7 mouse cellular contexts compared by ENCODE assay signal in genomic region chr7:126975950-126976866, GRCm38 (mm10). TPM values are rescaled to one million over a fixed set of nuclear protein-coding genes. Genes with fewer than 3 reads are reported as not detected.
DNase-seq lines count a peak whose midpoint lies in the region; ATAC-seq and TF ChIP-seq lines count a peak whose summit lies in the region.

Gene Cdiptos (minus strand): TSS chr7:126976098.

- no peak for TF ChIP-seq POLR2A in kidney, adult 2 months (IDR thresholded peaks at IDR 0.05; ENCODE audit: low read depth, low read length)
- TF ChIP-seq POLR2A in spleen, adult 2 months (IDR thresholded peaks at IDR 0.05; ENCODE audit: low read depth, low read length), result no peak

- ATAC-seq in embryonic facial prominence, embryonic 11.5 days (replicated peaks; ENCODE audit: insufficient number of reproducible peaks, low FRiP score, low TSS enrichment, low read depth), result peak; percentile 92
- ATAC-seq in limb, embryonic 12.5 days (ENCODE audit: insufficient number of reproducible peaks, insufficient read depth, low FRiP score, low TSS enrichment, low read depth), result peak; percentile 93
- peak; percentile 95 for ATAC-seq in midbrain, embryonic 15.5 days (replicated peaks)

- peak; percentile 94 for TF ChIP-seq CTCF in kidney, adult 2 months (conservative IDR thresholded peaks at IDR 0.05; ENCODE audit: insufficient read depth, insufficient read length, low read depth, low read length)
- peak; percentile 94 for TF ChIP-seq CTCF in spleen, adult 2 months (IDR thresholded peaks at IDR 0.05; ENCODE audit: extremely low read depth, insufficient read depth, insufficient read length, insufficient replicate concordance)

- peaks cover 5% of the 10 kb centered on the region for H3K36me3 ChIP-seq in embryonic facial prominence, embryonic 11.5 days (replicated peaks; ENCODE audit: control insufficient read depth, insufficient read depth, low read depth, low read length)
- H3K36me3 ChIP-seq in kidney, adult 2 months (ENCODE audit: control insufficient read depth, insufficient read depth, low read length), result no peaks in the 10 kb centered on the region; the same call in none of the 2 replicates
- peaks cover 34% of the 10 kb centered on the region for H3K36me3 ChIP-seq in limb, embryonic 12.5 days
- peaks cover 24% of the 10 kb centered on the region for H3K36me3 ChIP-seq in midbrain, embryonic 15.5 days (replicated peaks)
- H3K36me3 ChIP-seq in spleen, adult 2 months (ENCODE audit: control insufficient read depth, insufficient read depth, low read length), result peaks cover 18% of the 10 kb centered on the region

- no peaks in the 10 kb centered on the region for H3K4me1 ChIP-seq in embryonic facial prominence, embryonic 11.5 days (ENCODE audit: control insufficient read depth, insufficient read depth, low read length)
- H3K4me1 ChIP-seq in kidney, adult 2 months (ENCODE audit: control insufficient read depth, insufficient read depth, low read length), result peaks cover 4% of the 10 kb centered on the region
- peaks cover 9% of the 10 kb centered on the region; the same call in 1 of the 2 replicates for H3K4me1 ChIP-seq in limb, embryonic 12.5 days (replicated peaks)
- H3K4me1 ChIP-seq in midbrain, embryonic 15.5 days, result peaks cover 17% of the 10 kb centered on the region
- no peaks in the 10 kb centered on the region; the same call in 1 of the 2 replicates for H3K4me1 ChIP-seq in spleen, adult 2 months (ENCODE audit: control insufficient read depth, insufficient read depth, insufficient read length)

- H3K4me2 ChIP-seq in embryonic facial prominence, embryonic 11.5 days (ENCODE audit: low read depth, low read length), result peak within 1 kb of the TSS; percentile 65
- peak within 1 kb of the TSS; percentile 91 for H3K4me2 ChIP-seq in limb, embryonic 12.5 days
- H3K4me2 ChIP-seq in midbrain, embryonic 15.5 days, result peak within 1 kb of the TSS; percentile 82

- peak within 1 kb of the TSS; percentile 89 for H3K4me3 ChIP-seq in embryonic facial prominence, embryonic 11.5 days (ENCODE audit: low read depth, low read length)
- peak within 1 kb of the TSS; percentile 88 for H3K4me3 ChIP-seq in kidney, adult 2 months (ENCODE audit: insufficient read depth, low read depth, low read length)
- H3K4me3 ChIP-seq in limb, embryonic 12.5 days (replicated peaks), result peak within 1 kb of the TSS; percentile 100
- peak within 1 kb of the TSS; percentile 90 for H3K4me3 ChIP-seq in midbrain, embryonic 15.5 days
- H3K4me3 ChIP-seq in spleen, adult 2 months (ENCODE audit: extremely low read depth, insufficient read depth, insufficient read length), result peak within 1 kb of the TSS; percentile 84

- under 1% methylated on average over 55 of the region's 55 CpGs for WGBS in embryonic facial prominence, embryonic 11.5 days
- under 1% methylated on average over 55 of the region's 55 CpGs for WGBS in kidney, adult 2 months
- WGBS in limb, embryonic 12.5 days, result under 1% methylated on average over 55 of the region's 55 CpGs
- WGBS in midbrain, embryonic 15.5 days, result 0% methylated on average over 55 of the region's 55 CpGs
- WGBS in spleen, adult 2 months, result under 1% methylated on average over 55 of the region's 55 CpGs

- no peaks in the 10 kb centered on the region for H3K27me3 ChIP-seq in embryonic facial prominence, embryonic 11.5 days (ENCODE audit: control insufficient read depth, insufficient read depth, low read length)
- H3K27me3 ChIP-seq in kidney, adult 2 months (replicated peaks; ENCODE audit: control insufficient read depth, insufficient read depth, low read length), result no peaks in the 10 kb centered on the region
- H3K27me3 ChIP-seq in limb, embryonic 12.5 days, result no peaks in the 10 kb centered on the region
- H3K27me3 ChIP-seq in midbrain, embryonic 15.5 days (replicated peaks), result no peaks in the 10 kb centered on the region
- H3K27me3 ChIP-seq in spleen, adult 2 months (ENCODE audit: control insufficient read depth, insufficient read depth, low read length), result no peaks in the 10 kb centered on the region

- H3K9ac ChIP-seq in embryonic facial prominence, embryonic 11.5 days (replicated peaks; ENCODE audit: low read length), result peak within 1 kb of the TSS; percentile 93
- peak within 1 kb of the TSS; percentile 96 for H3K9ac ChIP-seq in limb, embryonic 12.5 days (replicated peaks)
- peak within 1 kb of the TSS; percentile 95 for H3K9ac ChIP-seq in midbrain, embryonic 15.5 days

- DNase-seq in adrenal gland, postnatal 14 days, result peak; percentile 98
- peak; percentile 98 for DNase-seq in embryonic facial prominence, embryonic 11.5 days (ENCODE audit: low spot score)
- DNase-seq in heart, adult 18-20 months, result peak; percentile 96 to 99
- DNase-seq in kidney, adult 2 months, result peak; percentile 97
- DNase-seq in spleen, adult 2 months (ENCODE audit: low read depth in 1 of 2, low spot score in 2 of 2), result peak; percentile 92 to 93

- H3K27ac ChIP-seq in embryonic facial prominence, embryonic 11.5 days (replicated peaks; ENCODE audit: low read depth, low read length), result peak within 1 kb of the TSS; percentile 82
- H3K27ac ChIP-seq in kidney, adult 2 months (ENCODE audit: insufficient read depth, low read depth, low read length), result peak within 1 kb of the TSS; percentile 100
- H3K27ac ChIP-seq in limb, embryonic 12.5 days, result peak within 1 kb of the TSS; percentile 89
- H3K27ac ChIP-seq in midbrain, embryonic 15.5 days, result peak within 1 kb of the TSS; percentile 98
- H3K27ac ChIP-seq in spleen, adult 2 months (ENCODE audit: insufficient read depth, low read length), result peak within 1 kb of the TSS; percentile 95

- H3K9me3 ChIP-seq in embryonic facial prominence, embryonic 11.5 days (replicated peaks; ENCODE audit: control insufficient read depth, low read length), result no peaks in the 10 kb centered on the region
- H3K9me3 ChIP-seq in limb, embryonic 12.5 days, result no peaks in the 10 kb centered on the region
- no peaks in the 10 kb centered on the region for H3K9me3 ChIP-seq in midbrain, embryonic 15.5 days

RNA-seq across cellular contexts. Expression of gene Cdiptos, which starts in this region (rescaled TPM):
- 1.6 TPM in 2 replicates for total RNA-seq in adrenal gland, postnatal 14 days (2021)
- polyA plus RNA-seq in embryonic facial prominence, embryonic 11.5 days (2014; fragmentation: Nextera tagmentation; extraction: Ambion mirVana), result 1.0 and 2.0 TPM in 2 replicates
- under 1 TPM in 1 of 2 experiments, not detected in 1; 0.59 TPM for total RNA-seq in heart, adult 18-20 months (2021)
- 0.74 and 1.1 TPM in 2 replicates for polyA plus RNA-seq in kidney, adult 2 months (2012; rRNA removed)
- polyA plus RNA-seq in limb, embryonic 12.5 days (2016; fragmentation: Nextera tagmentation; extraction: Ambion mirVana), result 0.64 and 1.1 TPM in 2 replicates
- polyA plus RNA-seq in midbrain, embryonic 15.5 days (2015; fragmentation: Nextera tagmentation; extraction: Ambion mirVana), result 1.1 and 1.5 TPM in 2 replicates
- 0.59 and 0.71 TPM in 2 replicates for polyA plus RNA-seq in spleen, adult 2 months (2012; rRNA removed)

Comparison
In these comparisons a context has a peak if more than half of its experiments do, and no peak if none do; other contexts are left out.
1. Peak in every context shown above with its lines: DNase-seq, ATAC-seq, H3K4me3 ChIP-seq and H3K27ac ChIP-seq.
2. Peak in DNase-seq in heart, adult 18-20 months; RNA of the gene not detected or under 1 TPM.
3. Peak in DNase-seq, H3K4me3 ChIP-seq and H3K27ac ChIP-seq in spleen, adult 2 months; RNA of the gene not detected or under 1 TPM.